Mouse (Mus musculus): ENCODE measurements around the gene 4933427D14Rik.

DNA sequence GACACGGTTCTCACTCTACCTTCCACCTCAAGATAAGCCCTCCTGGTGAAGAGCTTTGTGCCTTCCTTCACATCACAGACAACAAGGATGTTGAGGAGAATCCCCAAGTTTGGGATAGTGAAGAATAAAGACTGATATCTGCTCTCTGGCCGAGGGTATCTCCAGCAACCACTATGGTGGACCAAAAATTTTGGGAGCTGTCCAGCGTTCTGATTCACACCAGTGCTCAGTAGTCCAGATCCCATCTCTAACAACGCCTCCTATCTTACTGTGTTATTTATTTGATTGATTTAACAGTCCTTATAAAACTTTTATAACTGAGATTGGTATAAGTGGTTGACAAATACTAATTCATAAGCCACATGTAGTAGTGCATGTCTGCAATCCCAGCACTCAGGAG, 94.0 kb downstream of the 4933427D14Rik start:
- TF ChIP-seq CTCF (IDR thresholded peaks at IDR 0.05) (no peak), EP300 (IDR thresholded peaks at IDR 0.05) (no peak)
